Mouse (Mus musculus) CH12.LX (cell line): ENCODE measurements around the gene Sec24a.

Experiments
- CHD1 ChIP-seq: IDR thresholded peaks from 2 replicates; pipeline ENCODE4 v1.6.1; 2012; ENCODE audit warnings: low read depth, low read length, improper control_type of control experiment, inconsistent platforms
- CHD2 ChIP-seq: IDR thresholded peaks from 2 replicates; pipeline ENCODE4 v1.6.1; 2011; ENCODE audit warnings: low read length, improper control_type of control experiment
- CTCF ChIP-seq, 2 experiments: IDR thresholded peaks in 1 of 2; conservative IDR thresholded peaks in 1 of 2; 2 replicates each; pipeline ENCODE4 v1.5.1; 2011 to 2012; ENCODE audit warnings: low read depth in 2 of 2, low read length in 2 of 2, improper control_type of control experiment in 1 of 2, inconsistent platforms in 1 of 2, mild to moderate bottlenecking in 1 of 2, moderate library complexity in 1 of 2
- EP300 ChIP-seq: IDR thresholded peaks from 2 replicates; pipeline ENCODE4 v1.6.1; 2011; ENCODE audit warnings: low read length, improper control_type of control experiment
- ETS1 ChIP-seq: conservative IDR thresholded peaks from 2 replicates; pipeline ENCODE4 v1.6.1; 2012; ENCODE audit warnings: low read depth, mild to moderate bottlenecking, inconsistent platforms, low read length, improper control_type of control experiment, moderate library complexity
- MAX ChIP-seq: IDR thresholded peaks from 2 replicates; pipeline ENCODE4 v1.6.1; 2011; ENCODE audit warnings: low read length, improper control_type of control experiment
- MEF2A ChIP-seq: IDR thresholded peaks from 2 replicates; pipeline ENCODE4 v1.6.1; 2014; ENCODE audit warnings: low read depth, mild to moderate bottlenecking, inconsistent platforms, low read length, improper control_type of control experiment, borderline replicate concordance
- POLR2A ChIP-seq: IDR thresholded peaks from 2 replicates; pipeline ENCODE4 v1.6.1; 2011; ENCODE audit warnings: low read depth, mild to moderate bottlenecking, improper control_type of control experiment, low read length
- USF1 ChIP-seq: IDR thresholded peaks from 2 replicates; pipeline ENCODE4 v1.6.1; 2014; ENCODE audit warnings: low read depth, mild to moderate bottlenecking, inconsistent platforms, low read length, improper control_type of control experiment

DNA sequence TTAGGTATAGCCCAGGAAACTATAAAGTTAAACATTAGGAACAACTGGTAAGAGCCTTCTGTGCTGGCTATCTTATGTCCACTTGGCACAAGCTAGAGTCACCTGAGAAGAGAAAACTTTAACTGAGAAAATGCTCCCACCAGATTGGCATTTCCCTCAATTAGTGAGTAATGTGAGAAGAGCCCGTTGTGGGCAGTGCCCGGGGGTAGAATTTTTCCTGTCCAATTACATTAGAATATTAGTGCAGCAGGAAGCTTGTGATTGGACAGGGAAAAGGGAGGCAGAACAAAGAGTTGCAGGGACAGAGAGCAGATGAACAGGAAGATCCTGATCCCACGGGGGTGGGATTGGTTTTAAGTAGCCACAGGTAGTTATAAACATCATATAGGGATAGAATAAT, 60.6 kb downstream of the Sec24a start:
- TF ChIP-seq ETS1 (no peak), POLR2A (no peak), CHD1 (no peak), MAX (no peak), EP300 (no peak), CTCF (conservative IDR thresholded peaks at IDR 0.05 in 1 of 2, IDR thresholded peaks at IDR 0.05 in 1 of 2; ENCODE audit: low read depth in 2 of 2, low read length in 2 of 2) (no peak), USF1 (no peak), CHD2 (no peak), MEF2A (no peak)
